Mouse (Mus musculus) midbrain, postnatal 0 days (tissue): ENCODE results near the gene Cdc26. TPM values are rescaled to one million over a fixed set of nuclear protein-coding genes. Genes with fewer than 3 reads are reported as not detected.
A peak's percentile ranks its signal among the peaks of the same experiment; 100 is the strongest.

Experiments used
- ATAC-seq: fragments of 200-750 bp; cut with Nextera tagmentation; 2 replicates; pipeline ENCODE4 v1.8.0; 2017; ENCODE audit warnings: moderate number of reproducible peaks, mild to moderate bottlenecking, moderate TSS enrichment, moderate library complexity; ENCODE audit not compliant: low FRiP score
- DNase-seq: peaks from one replicate; pipeline ENCODE4 v3.0.0-alpha.2; 2015; ENCODE audit warnings: low spot score
- H3K27ac ChIP-seq: fragments of 300-500 bp; sonication (generic); 2 replicates; pipeline ENCODE4 v1.5.1; 2014; ENCODE audit warnings: low read depth, mild to moderate bottlenecking, low read length, mixed read lengths
- H3K27me3 ChIP-seq: fragments of 300-500 bp; sonication (generic); 2 replicates; pipeline ENCODE4 v1.6.1; 2014; ENCODE audit warnings: low read length, control low read depth, mixed read lengths; ENCODE audit not compliant: insufficient read depth
- H3K36me3 ChIP-seq: fragments of 300-500 bp; sonication (generic); 2 replicates; pipeline ENCODE4 v1.6.1; 2014; ENCODE audit warnings: low read length, control low read depth, mixed read lengths; ENCODE audit not compliant: insufficient read depth
- H3K4me1 ChIP-seq: fragments of 300-500 bp; sonication (generic); 2 replicates; pipeline ENCODE4 v1.6.1; 2014; ENCODE audit warnings: mild to moderate bottlenecking, control low read depth, antibody characterized with exemption, low read length, mixed read lengths; ENCODE audit not compliant: insufficient read depth
- H3K4me2 ChIP-seq: fragments of 300-500 bp; sonication (generic); 2 replicates; pipeline ENCODE4 v1.6.1; 2014; ENCODE audit warnings: low read depth, mild to moderate bottlenecking, low read length, mixed read lengths; ENCODE audit not compliant: poor library complexity, severe bottlenecking
- H3K4me3 ChIP-seq: fragments of 300-500 bp; sonication (generic); 2 replicates; pipeline ENCODE4 v1.5.1; 2014; ENCODE audit warnings: low read depth, mild to moderate bottlenecking, low read length, moderate library complexity
- H3K9ac ChIP-seq: fragments of 300-500 bp; sonication (generic); replicated peaks from 2 replicates; pipeline ENCODE4 v1.6.1; 2014; ENCODE audit warnings: mild to moderate bottlenecking, low read length, moderate library complexity, mixed read lengths; ENCODE audit not compliant: poor library complexity, severe bottlenecking
- H3K9me3 ChIP-seq: fragments of 300-500 bp; sonication (generic); 2 replicates; pipeline ENCODE4 v1.6.1; 2016; ENCODE audit warnings: low read length, control low read depth
- CTCF ChIP-seq: IDR thresholded peaks from 2 replicates; pipeline ENCODE4 v1.5.1; 2016; ENCODE audit warnings: antibody characterized with exemption, mild to moderate bottlenecking
- WGBS: fragments of 180-500 bp; shearing (Covaris S2); extraction: QIAGEN DNeasy Blood & Tissue Kit; methylation state at CpG from one replicate; pipeline ENCODE4 v1.1.7; 2014; 5-methylcytosine and 5-hydroxymethylcytosine counted together
- polyA plus RNA-seq: library from polyadenylated mRNA; unstranded; fragments of >200 nt; fragmentation: Nextera tagmentation; extraction: Ambion mirVana; gene quantifications from 2 replicates; pipeline ENCODE4 v1.2.1, GENCODE M21; 2015
- total RNA-seq: library from RNA; depleted of rRNA; stranded (reverse); fragments of >200 nt; gene quantifications from 2 replicates; pipeline ENCODE4 v1.2.3, GENCODE M21; 2014

Gene Cdc26
- total and polyA plus RNA-seq, 2 experiments from 2014 or later, result 41.2 to 73.4 TPM

- 89% methylated on average over 1 of the region's 1 CpGs for WGBS
- TF ChIP-seq CTCF, result no peak
- Histone ChIP-seq H3K36me3 (no peaks in the 10 kb centered on the region), H3K4me3 (peak overlapping the region; percentile 88; the same call in 1 of the 2 replicates), H3K4me2 (peak overlapping the region; percentile 86), H3K4me1 (peaks cover 7% of the 10 kb centered on the region; the same call in 1 of the 2 replicates), H3K27me3 (no peaks in the 10 kb centered on the region), H3K9me3 (no peaks in the 10 kb centered on the region), H3K9ac (0 out of 2 replicates have a peak overlapping the region, but pooled peaks have one; percentile 19), H3K27ac (no peak overlapping the region)
- DNase-seq (no peak), ATAC-seq (no peak)
Observed at GRCm38 (mm10) chr4:62361997-62362396, 46.4 kb downstream of the Cdc26 start.

GRCm38 (mm10) chr4:62361571-62361970 lies 46.9 kb downstream of the Cdc26 start:
- Histone ChIP-seq H3K9ac (peak overlapping the region; percentile 64; the same call in 1 of the 2 replicates), H3K36me3 (no peaks in the 10 kb centered on the region; the same call in 1 of the 2 replicates), H3K4me1 (peaks cover 7% of the 10 kb centered on the region; the same call in 1 of the 2 replicates), H3K9me3 (no peaks in the 10 kb centered on the region), H3K27me3 (no peaks in the 10 kb centered on the region), H3K4me3 (peak overlapping the region; percentile 88), H3K4me2 (peak overlapping the region; percentile 86), H3K27ac (0 out of 2 replicates have a peak overlapping the region, but pooled peaks have one; percentile 63)
- 37% methylated on average over 6 of the region's 6 CpGs for WGBS
- no peak for ATAC-seq
- no peak for DNase-seq
- no peak for TF ChIP-seq CTCF

GRCm38 (mm10) chr4:62360805-62361455 lies 47.5 kb downstream of the Cdc26 start:
- WGBS, result under 1% methylated on average over 22 of the region's 22 CpGs
- Histone ChIP-seq H3K4me1 (peaks cover 7% of the 10 kb centered on the region; the same call in 1 of the 2 replicates), H3K27me3 (no peaks in the 10 kb centered on the region), H3K9me3 (no peaks in the 10 kb centered on the region), H3K27ac (peak overlapping the region; percentile 63; the same call in 1 of the 2 replicates), H3K4me3 (peak overlapping the region; percentile 88), H3K4me2 (peak overlapping the region; percentile 86), H3K9ac (peak overlapping the region; percentile 64), H3K36me3 (no peaks in the 10 kb centered on the region; the same call in 1 of the 2 replicates)
- ATAC-seq, result peak; percentile 26; the same call in 1 of the 2 replicates
- DNase-seq, result no peak
- no peak for TF ChIP-seq CTCF

- H3K9me3 ChIP-seq, result no peaks in the 10 kb centered on the region
- H3K4me3 ChIP-seq, result peak within 1 kb of the TSS; percentile 88
- no peaks in the 10 kb centered on the region; the same call in 1 of the 2 replicates for H3K36me3 ChIP-seq
- under 1% methylated on average over 51 of the region's 51 CpGs for WGBS
- peak within 1 kb of the TSS; percentile 77 for H3K9ac ChIP-seq
- peak within 1 kb of the TSS; percentile 86 for H3K4me2 ChIP-seq
- peaks cover 7% of the 10 kb centered on the region; the same call in 1 of the 2 replicates for H3K4me1 ChIP-seq
- DNase-seq (peak; percentile 99), ATAC-seq (peak; percentile 100)
- H3K27ac ChIP-seq, result peak within 1 kb of the TSS; percentile 78
- no peak; the same call in 1 of the 2 replicates for TF ChIP-seq CTCF
- no peaks in the 10 kb centered on the region for H3K27me3 ChIP-seq
Observed at GRCm38 (mm10) chr4:62360088-62360804, 48.2 kb downstream of the Cdc26 start, which contains the start of the genes Fkbp15 and Slc31a1. Fkbp15 (minus strand) TSS chr4:62360548. Slc31a1 (plus strand) TSS chr4:62360727.

- DNase-seq (no peak), ATAC-seq (no peak)
- Histone ChIP-seq H3K27me3 (no peaks in the 10 kb centered on the region), H3K9me3 (no peaks in the 10 kb centered on the region), H3K4me3 (peak overlapping the region; percentile 88), H3K9ac (peak overlapping the region; percentile 77), H3K36me3 (no peaks in the 10 kb centered on the region; the same call in 1 of the 2 replicates), H3K4me1 (peaks cover 7% of the 10 kb centered on the region; the same call in 1 of the 2 replicates), H3K27ac (peak overlapping the region; percentile 78), H3K4me2 (peak overlapping the region; percentile 75)
- TF ChIP-seq CTCF, result no peak
- 43% methylated on average over 7 of the region's 7 CpGs for WGBS
Observed at GRCm38 (mm10) chr4:62359256-62359775, 49.1 kb downstream of the Cdc26 start.
